Mouse (Mus musculus): ENCODE data around the gene 1700066M21Rik.

1700066M21Rik gene

DNA sequence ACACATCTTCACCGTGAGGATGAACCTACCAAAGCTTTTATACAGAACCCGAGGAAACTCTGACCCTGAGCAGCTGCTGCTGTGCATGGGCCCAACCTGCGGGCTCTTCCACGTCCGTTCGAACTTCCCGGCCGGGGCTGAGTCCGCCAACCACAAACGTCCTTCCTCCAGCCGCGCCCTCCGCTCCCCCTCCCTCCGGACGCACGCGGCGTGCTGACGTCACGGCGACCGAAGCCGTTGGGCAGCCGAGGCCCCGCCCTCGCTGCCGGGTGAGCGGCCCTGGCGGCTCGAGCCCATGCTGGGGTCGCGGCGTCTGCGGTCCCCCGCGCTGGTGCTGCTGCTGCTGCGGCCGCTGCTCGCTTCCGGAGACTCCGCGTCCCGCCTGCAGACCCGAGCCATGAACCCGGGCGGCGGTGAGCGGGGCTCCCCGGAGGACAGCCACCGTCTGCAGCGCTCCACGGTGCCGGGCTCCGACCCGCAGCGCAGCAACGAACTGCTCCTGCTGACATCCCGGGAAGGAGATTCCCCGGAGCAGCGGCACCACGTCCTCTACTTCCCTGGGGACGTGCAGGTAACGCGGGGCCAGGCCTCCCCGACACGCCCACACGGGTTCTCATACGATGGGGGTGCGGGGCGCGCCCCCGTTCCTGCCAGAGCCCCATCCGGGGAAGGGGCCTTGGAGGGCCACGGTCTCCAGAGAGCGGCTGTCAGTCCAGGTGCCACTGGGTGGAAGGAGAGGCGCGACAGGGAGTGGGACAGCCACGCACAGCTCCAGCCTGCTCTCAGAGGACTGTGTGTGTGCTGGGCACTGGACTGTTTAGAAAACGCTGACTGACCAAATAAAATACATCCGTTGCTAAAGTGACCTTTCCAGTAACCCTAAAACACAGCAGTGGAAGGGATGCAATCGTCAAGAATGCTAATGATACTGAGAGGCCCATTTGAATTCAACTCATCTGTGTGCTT is at the start of gene 1700066M21Rik:
Gene 1700066M21Rik (plus strand): TSS at position 245 of the 966 bp plus-strand sequence.
- DNase-seq (ENCODE audit: extremely low spot score, low read depth, low spot score) = peak; percentile 79

- no peak for DNase-seq (ENCODE audit: extremely low spot score, low read depth, low spot score)
Observed at GRCm38 (mm10) chr1:57329285-57330093, 47.9 kb upstream of the 1700066M21Rik start.

DNA sequence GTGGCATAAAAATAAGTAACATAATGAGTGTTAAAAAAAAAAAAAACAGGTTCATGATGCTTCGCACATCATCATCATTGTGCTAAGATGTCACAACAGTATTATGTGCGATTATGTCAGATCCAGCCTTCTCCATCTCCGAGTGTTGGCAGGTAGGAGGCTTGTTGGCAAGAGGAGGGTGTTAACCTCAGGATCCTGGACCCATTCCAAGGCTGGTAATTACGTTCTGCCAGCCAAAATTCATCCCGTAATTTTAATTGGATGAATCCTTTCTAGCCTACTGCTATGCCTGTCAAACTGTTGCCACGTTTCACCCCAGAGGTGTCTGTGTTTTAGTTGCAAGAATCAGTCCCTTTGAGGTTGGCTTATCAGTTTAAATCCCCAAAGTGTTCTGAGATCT is 47.2 kb upstream of the 1700066M21Rik start:
- DNase-seq (ENCODE audit: extremely low spot score, low read depth, low spot score) = no peak

GRCm38 (mm10) chr1:57332040-57332439 is 45.4 kb upstream of the 1700066M21Rik start:
- DNase-seq (ENCODE audit: extremely low spot score, low read depth, low spot score) = no peak

GRCm38 (mm10) chr1:57333550-57334213 is 43.7 kb upstream of the 1700066M21Rik start:
- no peak for DNase-seq (ENCODE audit: extremely low spot score, low read depth, low spot score)

GRCm38 (mm10) chr1:57335200-57335599 is 42.2 kb upstream of the 1700066M21Rik start:
- DNase-seq (ENCODE audit: extremely low spot score, low read depth, low spot score) = no peak

GRCm38 (mm10) chr1:57339156-57339796 is 38.1 kb upstream of the 1700066M21Rik start:
- DNase-seq (ENCODE audit: extremely low spot score, low read depth, low spot score) = no peak

- DNase-seq (ENCODE audit: extremely low spot score, low read depth, low spot score) = no peak
Observed at GRCm38 (mm10) chr1:57341197-57341596, 36.2 kb upstream of the 1700066M21Rik start.

- no peak for DNase-seq (ENCODE audit: extremely low spot score, low read depth, low spot score)
Observed at GRCm38 (mm10) chr1:57347487-57347886, 29.9 kb upstream of the 1700066M21Rik start.

- no peak for DNase-seq (ENCODE audit: extremely low spot score, low read depth, low spot score)
Observed at GRCm38 (mm10) chr1:57351941-57352340, 25.5 kb upstream of the 1700066M21Rik start.

GRCm38 (mm10) chr1:57358546-57358945 is 18.9 kb upstream of the 1700066M21Rik start:
- no peak for DNase-seq (ENCODE audit: extremely low spot score, low read depth, low spot score)

GRCm38 (mm10) chr1:57367446-57367845 is 10.0 kb upstream of the 1700066M21Rik start:
- DNase-seq (ENCODE audit: extremely low spot score, low read depth, low spot score) = no peak

DNA sequence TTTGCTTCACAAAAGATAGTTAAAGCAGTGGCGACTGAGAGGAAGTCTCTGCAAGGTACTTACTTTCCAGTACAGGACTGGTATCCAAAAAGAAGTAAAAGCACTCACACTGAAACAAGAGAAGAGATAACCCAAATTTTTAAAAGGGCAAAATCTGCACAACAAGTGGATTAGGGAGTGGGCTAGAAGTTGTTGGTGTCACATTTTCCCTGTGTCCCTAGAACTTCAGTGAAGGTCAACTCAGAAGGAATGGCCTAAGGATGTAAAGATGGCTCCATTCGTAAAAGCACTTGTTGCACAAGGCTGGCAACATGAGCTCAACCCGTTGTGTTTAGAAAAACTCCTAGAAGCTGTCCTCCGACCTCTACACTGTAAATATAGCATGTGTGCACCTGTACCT is 8.3 kb upstream of the 1700066M21Rik start:
- no peak for DNase-seq (ENCODE audit: extremely low spot score, low read depth, low spot score)

DNA sequence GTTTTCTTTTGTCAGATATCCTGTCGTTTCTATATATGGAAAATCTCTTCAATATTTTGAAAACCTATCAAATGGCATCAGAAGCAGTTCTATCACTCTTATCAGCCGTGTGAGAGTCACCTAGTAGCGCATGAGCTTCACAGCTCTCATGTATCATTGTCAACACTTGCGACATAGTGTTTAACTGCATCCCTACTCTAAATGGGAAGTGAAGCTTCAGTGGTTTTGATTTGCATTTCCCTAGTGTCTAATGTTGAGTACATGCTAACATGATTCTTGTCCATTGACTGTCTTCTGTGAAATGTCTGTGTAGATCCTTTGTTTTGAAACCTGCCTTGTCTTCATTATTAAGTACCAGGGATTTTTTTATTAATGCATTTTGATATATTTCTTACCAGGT is 7.0 kb upstream of the 1700066M21Rik start:
- no peak for DNase-seq (ENCODE audit: extremely low spot score, low read depth, low spot score)

GRCm38 (mm10) chr1:57375276-57375675 is 2.1 kb upstream of the 1700066M21Rik start:
- no peak for DNase-seq (ENCODE audit: extremely low spot score, low read depth, low spot score)

GRCm38 (mm10) chr1:57376806-57377205 is 614 bp upstream of the 1700066M21Rik start:
- no peak for DNase-seq (ENCODE audit: extremely low spot score, low read depth, low spot score)

- no peak for DNase-seq (ENCODE audit: extremely low spot score, low read depth, low spot score)
Observed at GRCm38 (mm10) chr1:57386519-57386918, 9.1 kb downstream of the 1700066M21Rik start.

GRCm38 (mm10) chr1:57387876-57388275 is 10.5 kb downstream of the 1700066M21Rik start:
- no peak for DNase-seq (ENCODE audit: extremely low spot score, low read depth, low spot score)

- DNase-seq (ENCODE audit: extremely low spot score, low read depth, low spot score) = no peak
Observed at GRCm38 (mm10) chr1:57388402-57389155, 11.2 kb downstream of the 1700066M21Rik start.
